Comparison of ENCODE assay signal across 8 mouse cellular contexts in genomic region chr9:108264191-108264921, GRCm38 (mm10). TPM values are rescaled to one million over a fixed set of nuclear protein-coding genes. Genes with fewer than 3 reads are reported as not detected.
DNase-seq lines count a peak whose midpoint lies in the region; ATAC-seq and TF ChIP-seq lines count a peak whose summit lies in the region.

No protein-coding gene starts in this region.

- peak; percentile 40 for DNase-seq in embryo, embryonic 11 days
- DNase-seq in embryo, embryonic 10.5 days (ENCODE audit: low spot score): no peak
- peak; percentile 42 for DNase-seq in adrenal gland, postnatal 25 days
- peak; percentile 12 for DNase-seq in forebrain, postnatal 0 days
- DNase-seq in liver, embryonic 13.5 days: no peak
- no peak for DNase-seq in frontal cortex, adult 2 months (ENCODE audit: extremely low spot score in 1 of 2, low spot score in 1 of 2)

- no peaks in the 10 kb centered on the region for H3K36me3 ChIP-seq in forebrain, postnatal 0 days (ENCODE audit: insufficient read depth)
- H3K36me3 ChIP-seq in hindbrain, embryonic 16.5 days (ENCODE audit: control insufficient read depth, insufficient read depth, low read length): no peaks in the 10 kb centered on the region
- H3K36me3 ChIP-seq in liver, embryonic 13.5 days: no peaks in the 10 kb centered on the region

- 16% methylated on average over 10 of the region's 10 CpGs for WGBS in forebrain, postnatal 0 days
- 17% methylated on average over 9 of the region's 10 CpGs for WGBS in hindbrain, embryonic 16.5 days
- 13% methylated on average over 10 of the region's 10 CpGs for WGBS in liver, embryonic 13.5 days (ENCODE audit: insufficient replicate concordance)

- peaks cover 13% of the 10 kb centered on the region for H3K4me1 ChIP-seq in forebrain, postnatal 0 days (ENCODE audit: insufficient read depth)
- peaks cover 20% of the 10 kb centered on the region for H3K4me1 ChIP-seq in hindbrain, embryonic 16.5 days (ENCODE audit: control insufficient read depth, insufficient read depth, low read depth, low read length)
- H3K4me1 ChIP-seq in liver, embryonic 13.5 days (replicated peaks): peaks cover 36% of the 10 kb centered on the region

- peak overlapping the region; percentile 76 for H3K9ac ChIP-seq in forebrain, postnatal 0 days
- peak overlapping the region; percentile 63 for H3K9ac ChIP-seq in hindbrain, embryonic 16.5 days (ENCODE audit: low read depth, low read length)
- peak overlapping the region; percentile 51 for H3K9ac ChIP-seq in liver, embryonic 13.5 days

- peak overlapping the region; percentile 74 for H3K4me3 ChIP-seq in forebrain, postnatal 0 days (ENCODE audit: low read depth, low read length)
- peak overlapping the region; percentile 98 for H3K4me3 ChIP-seq in hindbrain, embryonic 16.5 days (ENCODE audit: low read length)
- peak overlapping the region; percentile 88 for H3K4me3 ChIP-seq in liver, embryonic 13.5 days (replicated peaks)

- TF ChIP-seq CTCF in forebrain, postnatal 0 days (IDR thresholded peaks at IDR 0.05; ENCODE audit: low read depth): no peak

- H3K9me3 ChIP-seq in forebrain, postnatal 0 days (ENCODE audit: low read length): no peaks in the 10 kb centered on the region
- H3K9me3 ChIP-seq in hindbrain, embryonic 16.5 days (ENCODE audit: control insufficient read depth, low read length): no peaks in the 10 kb centered on the region
- no peaks in the 10 kb centered on the region for H3K9me3 ChIP-seq in liver, embryonic 13.5 days (replicated peaks)

- no peaks in the 10 kb centered on the region for H3K27me3 ChIP-seq in forebrain, postnatal 0 days (ENCODE audit: insufficient read depth, low read length)
- H3K27me3 ChIP-seq in hindbrain, embryonic 16.5 days (replicated peaks; ENCODE audit: control insufficient read depth, insufficient read depth, low read length): no peaks in the 10 kb centered on the region
- no peaks in the 10 kb centered on the region for H3K27me3 ChIP-seq in liver, embryonic 13.5 days

- H3K27ac ChIP-seq in forebrain, postnatal 0 days (ENCODE audit: low read depth, low read length): peak overlapping the region; percentile 80
- peak overlapping the region; percentile 82 for H3K27ac ChIP-seq in hindbrain, embryonic 16.5 days (ENCODE audit: low read depth, low read length)
- H3K27ac ChIP-seq in liver, embryonic 13.5 days: peak overlapping the region; percentile 91

- H3K4me2 ChIP-seq in forebrain, postnatal 0 days (ENCODE audit: low read depth): peak overlapping the region; percentile 76
- peak overlapping the region; percentile 84 for H3K4me2 ChIP-seq in hindbrain, embryonic 16.5 days (ENCODE audit: low read length)
- H3K4me2 ChIP-seq in liver, embryonic 13.5 days: peak overlapping the region; percentile 100

- peak; percentile 16 for ATAC-seq in forebrain, postnatal 0 days
- ATAC-seq in hindbrain, embryonic 16.5 days: no peak; the same call in 1 of the 2 replicates
- no peak; the same call in 1 of the 2 replicates for ATAC-seq in liver, embryonic 13.5 days (ENCODE audit: low read depth)
- ATAC-seq in monocyte, adult 5-6 weeks (replicated peaks; ENCODE audit: insufficient number of reproducible peaks, low FRiP score, low TSS enrichment, poor library complexity, severe bottlenecking): 0 out of 2 replicates have a peak, but pooled peaks have one; percentile 1

RNA-seq across cellular contexts. Expression of gene Dag1, which starts 0.6 kb away (rescaled TPM):
- total RNA-seq in adrenal gland, postnatal 25 days (2021): 127 and 146 TPM in 2 replicates
- total RNA-seq in forebrain, postnatal 0 days (2014; rRNA removed): 86.9 and 114 TPM in 2 replicates
- polyA plus RNA-seq in forebrain, postnatal 0 days (2015; fragmentation: Nextera tagmentation; extraction: Ambion mirVana): 64.3 and 77.4 TPM in 2 replicates
- polyA plus RNA-seq in hindbrain, embryonic 16.5 days (2015; fragmentation: Nextera tagmentation; extraction: Ambion mirVana): 75.4 and 90.0 TPM in 2 replicates
- 12.7 and 17.8 TPM in 2 replicates for polyA plus RNA-seq in liver, embryonic 13.5 days (2015; fragmentation: Nextera tagmentation; extraction: Ambion mirVana)
- total RNA-seq in monocyte, adult 5-6 weeks (2017): 3.2 to 5.7 TPM (median 5.0 TPM) in 3 replicates
- 36.1 and 38.8 TPM in 2 replicates for polyA plus RNA-seq in frontal cortex, adult 2 months (2012; rRNA removed)

RNA-seq across cellular contexts. Expression of gene Nicn1, which starts 25.9 kb away (rescaled TPM):
- total RNA-seq in adrenal gland, postnatal 25 days (2021): 17.8 and 22.3 TPM in 2 replicates
- total RNA-seq in forebrain, postnatal 0 days (2014; rRNA removed): 66.6 and 67.7 TPM in 2 replicates
- 115 and 134 TPM in 2 replicates for polyA plus RNA-seq in forebrain, postnatal 0 days (2015; fragmentation: Nextera tagmentation; extraction: Ambion mirVana)
- polyA plus RNA-seq in hindbrain, embryonic 16.5 days (2015; fragmentation: Nextera tagmentation; extraction: Ambion mirVana): 142 and 145 TPM in 2 replicates
- polyA plus RNA-seq in liver, embryonic 13.5 days (2015; fragmentation: Nextera tagmentation; extraction: Ambion mirVana): 4.7 and 5.6 TPM in 2 replicates
- 1.1 to 1.9 TPM (median 1.6 TPM) in 3 replicates for total RNA-seq in monocyte, adult 5-6 weeks (2017)
- 85.9 and 110 TPM in 2 replicates for polyA plus RNA-seq in frontal cortex, adult 2 months (2012; rRNA removed)

RNA-seq across cellular contexts. Expression of gene Amt, which starts 32.3 kb away (rescaled TPM):
- total RNA-seq in adrenal gland, postnatal 25 days (2021): 5.2 and 7.0 TPM in 2 replicates
- 25.9 and 32.6 TPM in 2 replicates for total RNA-seq in forebrain, postnatal 0 days (2014; rRNA removed)
- polyA plus RNA-seq in forebrain, postnatal 0 days (2015; fragmentation: Nextera tagmentation; extraction: Ambion mirVana): 14.6 and 20.1 TPM in 2 replicates
- polyA plus RNA-seq in hindbrain, embryonic 16.5 days (2015; fragmentation: Nextera tagmentation; extraction: Ambion mirVana): 23.3 and 26.3 TPM in 2 replicates
- 14.0 and 14.1 TPM in 2 replicates for polyA plus RNA-seq in liver, embryonic 13.5 days (2015; fragmentation: Nextera tagmentation; extraction: Ambion mirVana)
- total RNA-seq in monocyte, adult 5-6 weeks (2017): 0.57 to 1.1 TPM in 2 of 3 replicates, not detected in the other
- 57.5 and 60.3 TPM in 2 replicates for polyA plus RNA-seq in frontal cortex, adult 2 months (2012; rRNA removed)

RNA-seq across cellular contexts. Expression of gene Rhoa, which starts 41.6 kb away (rescaled TPM):
- total RNA-seq in adrenal gland, postnatal 25 days (2021): 358 and 378 TPM in 2 replicates
- 119 and 126 TPM in 2 replicates for total RNA-seq in forebrain, postnatal 0 days (2014; rRNA removed)
- polyA plus RNA-seq in forebrain, postnatal 0 days (2015; fragmentation: Nextera tagmentation; extraction: Ambion mirVana): 238 and 271 TPM in 2 replicates
- polyA plus RNA-seq in hindbrain, embryonic 16.5 days (2015; fragmentation: Nextera tagmentation; extraction: Ambion mirVana): 278 TPM in 2 replicates
- polyA plus RNA-seq in liver, embryonic 13.5 days (2015; fragmentation: Nextera tagmentation; extraction: Ambion mirVana): 235 and 296 TPM in 2 replicates
- 777 to 880 TPM (median 867 TPM) in 3 replicates for total RNA-seq in monocyte, adult 5-6 weeks (2017)
- polyA plus RNA-seq in frontal cortex, adult 2 months (2012; rRNA removed): 153 and 170 TPM in 2 replicates

RNA-seq across cellular contexts. Expression of gene Tcta, which starts 41.6 kb away (rescaled TPM):
- 38.9 and 49.8 TPM in 2 replicates for total RNA-seq in adrenal gland, postnatal 25 days (2021)
- total RNA-seq in forebrain, postnatal 0 days (2014; rRNA removed): 47.7 and 50.0 TPM in 2 replicates
- polyA plus RNA-seq in forebrain, postnatal 0 days (2015; fragmentation: Nextera tagmentation; extraction: Ambion mirVana): 59.2 and 66.2 TPM in 2 replicates
- polyA plus RNA-seq in hindbrain, embryonic 16.5 days (2015; fragmentation: Nextera tagmentation; extraction: Ambion mirVana): 51.6 and 57.2 TPM in 2 replicates
- polyA plus RNA-seq in liver, embryonic 13.5 days (2015; fragmentation: Nextera tagmentation; extraction: Ambion mirVana): 12.7 TPM in 2 replicates
- 9.4 to 19.9 TPM (median 16.0 TPM) in 3 replicates for total RNA-seq in monocyte, adult 5-6 weeks (2017)
- polyA plus RNA-seq in frontal cortex, adult 2 months (2012; rRNA removed): 47.5 and 53.5 TPM in 2 replicates

Comparison
In these comparisons a context has a peak if more than half of its experiments do, and no peak if none do; other contexts are left out.
1. DNase-seq: peak in embryo, embryonic 11 days (single experiment), adrenal gland, postnatal 25 days (single experiment) and forebrain, postnatal 0 days (single experiment); none in embryo, embryonic 10.5 days (single experiment), liver, embryonic 13.5 days (single experiment) and frontal cortex, adult 2 months (0 of 2).
2. ATAC-seq: peak in forebrain, postnatal 0 days (single experiment) and monocyte, adult 5-6 weeks (single experiment); none in hindbrain, embryonic 16.5 days (single experiment) and liver, embryonic 13.5 days (single experiment).
3. RNA of gene Nicn1, which starts 25.9 kb away (polyA plus RNA-seq): 142 to 145 TPM in hindbrain, embryonic 16.5 days, 115 to 134 TPM in forebrain, postnatal 0 days and 85.9 to 110 TPM in frontal cortex, adult 2 months; 4.7 to 5.6 TPM in liver, embryonic 13.5 days; every median in the first group is over 10 times any median in the second.
4. Peak in every context shown above with its lines, with median percentiles within 50 percentile points of each other: H3K27ac ChIP-seq, H3K4me2 ChIP-seq, H3K4me3 ChIP-seq and H3K9ac ChIP-seq.